Comparison of ENCODE assay signal across 9 mouse cellular contexts in genomic region chr8:120449139-120449538, GRCm38 (mm10).
A peak's percentile ranks its signal among the peaks of the same experiment; 100 is the strongest.
DNase-seq lines count a peak whose midpoint lies in the region.
"Had no signal": no experiment of that assay in that cellular context is flagged by ENCODE, and none has a peak within 500 bp of the region (broad histone marks: within the 10 kb centered on the region; RNA-seq: fewer than 3 reads in every experiment).

No protein-coding gene starts in this region.

- peaks cover 80% of the 10 kb centered on the region for H3K4me1 ChIP-seq in limb, embryonic 10.5 days

- H3K4me3 ChIP-seq in limb, embryonic 10.5 days = peak overlapping the region; percentile 33; the same call in 1 of the 2 replicates
- H3K4me3 ChIP-seq: liver, embryonic 13.5 days had no signal

- 59% methylated on average over 4 of the region's 4 CpGs for WGBS in limb, embryonic 10.5 days

- no peaks in the 10 kb centered on the region for H3K9me3 ChIP-seq in limb, embryonic 10.5 days (replicated peaks)
- H3K9me3 ChIP-seq: liver, embryonic 13.5 days had no signal

- DNase-seq in adrenal gland, adult (ENCODE audit: inconsistent age in 2 of 2, low spot score in 1 of 2) = peak; percentile 84 to 94
- DNase-seq in adrenal gland, postnatal 4 days (ENCODE audit: low spot score in 2 of 2) = no peak
- DNase-seq in ovary, adult 18-20 months (ENCODE audit: low spot score) = peak; percentile 51
- DNase-seq in ovary, postnatal 36 days (ENCODE audit: low spot score) = no peak
- DNase-seq in limb, embryonic 10.5 days (ENCODE audit: low spot score) = no peak
- DNase-seq in urinary bladder, postnatal 36 days (ENCODE audit: low spot score in 2 of 2) = no peak
- no peak for DNase-seq in left cerebral cortex, postnatal 14 days (ENCODE audit: low spot score in 2 of 2)
- DNase-seq in lung, postnatal 36 days = no peak
- DNase-seq: liver, embryonic 13.5 days had no signal

- peak overlapping the region; percentile 77 for H3K27ac ChIP-seq in limb, embryonic 10.5 days
- H3K27ac ChIP-seq: liver, embryonic 13.5 days had no signal

- H3K36me3 ChIP-seq in limb, embryonic 10.5 days = no peaks in the 10 kb centered on the region
- H3K36me3 ChIP-seq: liver, embryonic 13.5 days had no signal

- peaks cover 54% of the 10 kb centered on the region for H3K27me3 ChIP-seq in limb, embryonic 10.5 days (ENCODE audit: low read depth, poor library complexity, severe bottlenecking)

- intact Hi-C loops in left cerebral cortex, postnatal 14 days (cut with DNase I) = no loop called here

Comparison
In these comparisons a context has a peak if more than half of its experiments do, and no peak if none do; other contexts are left out.
1. DNase-seq: peak in adrenal gland, adult (2 of 2) and ovary, adult 18-20 months (single experiment); none in adrenal gland, postnatal 4 days (0 of 2), ovary, postnatal 36 days (single experiment), limb, embryonic 10.5 days (single experiment), urinary bladder, postnatal 36 days (0 of 2), left cerebral cortex, postnatal 14 days (0 of 2) and lung, postnatal 36 days (single experiment).